10 mouse cellular contexts compared by ENCODE assay signal in the genomic region with DNA sequence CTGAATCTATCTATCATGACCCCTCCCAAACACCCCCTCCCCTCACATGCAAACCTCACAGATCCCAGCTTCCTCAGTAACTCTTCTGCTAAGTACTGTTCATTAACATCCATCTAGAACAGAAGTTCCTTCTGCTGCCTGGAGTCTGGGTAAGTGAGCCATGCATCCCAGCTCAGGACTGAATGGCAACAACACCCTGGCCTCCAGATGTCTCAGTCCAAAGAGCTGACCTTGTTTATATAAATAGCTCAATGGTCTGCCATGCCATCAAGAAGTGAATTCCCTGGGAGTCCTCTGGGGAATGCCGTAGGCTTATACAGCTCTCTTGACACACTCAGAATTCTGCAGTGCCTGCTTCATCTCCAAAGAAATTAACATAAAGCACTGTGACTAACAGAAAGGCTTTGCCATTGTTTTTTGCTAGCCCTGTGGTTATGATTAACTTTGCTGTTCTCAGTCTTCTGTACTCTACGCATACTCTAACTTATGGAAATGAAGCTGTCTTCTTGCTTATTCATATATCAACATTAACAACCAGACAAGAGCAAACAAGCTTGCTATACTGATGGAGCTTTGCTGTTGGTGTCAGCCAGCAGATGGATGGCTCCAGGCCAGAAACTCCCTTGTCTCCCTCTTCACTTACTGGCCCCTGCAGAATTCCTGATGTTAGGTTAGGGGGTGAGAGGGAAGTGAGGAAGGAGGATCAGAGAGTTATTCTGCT.
DNase-seq lines count a peak whose midpoint lies in the region; ATAC-seq and TF ChIP-seq lines count a peak whose summit lies in the region.
"Had no signal": no experiment of that assay in that cellular context is flagged by ENCODE, and none has a peak within 500 bp of the region (broad histone marks: within the 10 kb centered on the region; RNA-seq: fewer than 3 reads in every experiment).

No protein-coding gene starts in this region.

- H3K4me3 ChIP-seq in embryonic facial prominence, embryonic 11.5 days (ENCODE audit: low read depth, low read length), result no peak overlapping the region
- H3K4me3 ChIP-seq in embryonic facial prominence, embryonic 10.5 days, result no peak overlapping the region
- H3K4me3 ChIP-seq in layer of hippocampus, adult 2 months, result no peak overlapping the region
- H3K4me3 ChIP-seq in forebrain, postnatal 0 days (ENCODE audit: low read depth, low read length), result no peak overlapping the region
- H3K4me3 ChIP-seq in neural tube, embryonic 12.5 days, result no peak overlapping the region

- ATAC-seq in embryonic facial prominence, embryonic 11.5 days (replicated peaks; ENCODE audit: insufficient number of reproducible peaks, low FRiP score, low TSS enrichment, low read depth), result peak; percentile 62
- peak; percentile 70 for ATAC-seq in forebrain, postnatal 0 days
- peak; percentile 75 for ATAC-seq in neural tube, embryonic 12.5 days (ENCODE audit: low FRiP score, low read depth)
- no peak for ATAC-seq in CD4-positive, CD25-positive, alpha-beta regulatory T cell, adult 4 months

- H3K9ac ChIP-seq in embryonic facial prominence, embryonic 11.5 days (replicated peaks; ENCODE audit: low read length), result no peak overlapping the region
- no peak overlapping the region for H3K9ac ChIP-seq in forebrain, postnatal 0 days
- H3K9ac ChIP-seq in neural tube, embryonic 12.5 days, result no peak overlapping the region

- no peak for TF ChIP-seq CTCF in layer of hippocampus, adult 2 months (conservative IDR thresholded peaks at IDR 0.05)
- TF ChIP-seq CTCF in forebrain, postnatal 0 days (IDR thresholded peaks at IDR 0.05; ENCODE audit: low read depth), result no peak

- no peaks in the 10 kb centered on the region for H3K27me3 ChIP-seq in embryonic facial prominence, embryonic 11.5 days (ENCODE audit: control insufficient read depth, insufficient read depth, low read length)
- no peaks in the 10 kb centered on the region for H3K27me3 ChIP-seq in embryonic facial prominence, embryonic 10.5 days (replicated peaks; ENCODE audit: low read depth, poor library complexity, severe bottlenecking)
- H3K27me3 ChIP-seq in forebrain, postnatal 0 days (ENCODE audit: insufficient read depth, low read length), result no peaks in the 10 kb centered on the region
- H3K27me3 ChIP-seq in neural tube, embryonic 12.5 days (replicated peaks), result no peaks in the 10 kb centered on the region

- H3K4me2 ChIP-seq in embryonic facial prominence, embryonic 11.5 days (ENCODE audit: low read depth, low read length), result no peak overlapping the region
- no peak overlapping the region for H3K4me2 ChIP-seq in forebrain, postnatal 0 days (ENCODE audit: low read depth)
- no peak overlapping the region for H3K4me2 ChIP-seq in neural tube, embryonic 12.5 days (replicated peaks)

- DNase-seq in embryonic facial prominence, embryonic 11.5 days (ENCODE audit: low spot score), result peak; percentile 13
- no peak for DNase-seq in embryonic facial prominence, embryonic 10.5 days (ENCODE audit: low spot score)
- DNase-seq in layer of hippocampus, adult 2 months (ENCODE audit: low spot score in 2 of 2), result no peak
- DNase-seq in layer of hippocampus, adult 8-10 months (ENCODE audit: low spot score in 2 of 2), result no peak
- DNase-seq in forebrain, postnatal 0 days, result peak; percentile 13
- no peak for DNase-seq in ovary, postnatal 36 days (ENCODE audit: low spot score)
- DNase-seq: lung, adult 18-20 months; thymus, postnatal 14 days had no signal

- no peak overlapping the region for H3K27ac ChIP-seq in embryonic facial prominence, embryonic 11.5 days (replicated peaks; ENCODE audit: low read depth, low read length)
- no peak overlapping the region for H3K27ac ChIP-seq in embryonic facial prominence, embryonic 10.5 days (replicated peaks)
- peak overlapping the region; percentile 43; the same call in 1 of the 2 replicates for H3K27ac ChIP-seq in layer of hippocampus, adult 2 months
- H3K27ac ChIP-seq in forebrain, postnatal 0 days (ENCODE audit: low read depth, low read length), result no peak overlapping the region; the same call in 1 of the 2 replicates
- no peak overlapping the region for H3K27ac ChIP-seq in neural tube, embryonic 12.5 days

- H3K9me3 ChIP-seq in embryonic facial prominence, embryonic 11.5 days (replicated peaks; ENCODE audit: control insufficient read depth, low read length), result no peaks in the 10 kb centered on the region
- no peaks in the 10 kb centered on the region for H3K9me3 ChIP-seq in embryonic facial prominence, embryonic 10.5 days
- H3K9me3 ChIP-seq in forebrain, postnatal 0 days (ENCODE audit: low read length), result no peaks in the 10 kb centered on the region
- H3K9me3 ChIP-seq in neural tube, embryonic 12.5 days, result no peaks in the 10 kb centered on the region

- no peaks in the 10 kb centered on the region for H3K36me3 ChIP-seq in embryonic facial prominence, embryonic 11.5 days (replicated peaks; ENCODE audit: control insufficient read depth, insufficient read depth, low read depth, low read length)
- no peaks in the 10 kb centered on the region for H3K36me3 ChIP-seq in embryonic facial prominence, embryonic 10.5 days (replicated peaks)
- no peaks in the 10 kb centered on the region for H3K36me3 ChIP-seq in forebrain, postnatal 0 days (ENCODE audit: insufficient read depth)
- no peaks in the 10 kb centered on the region for H3K36me3 ChIP-seq in neural tube, embryonic 12.5 days

- H3K4me1 ChIP-seq in embryonic facial prominence, embryonic 11.5 days (ENCODE audit: control insufficient read depth, insufficient read depth, low read length), result no peaks in the 10 kb centered on the region
- no peaks in the 10 kb centered on the region for H3K4me1 ChIP-seq in embryonic facial prominence, embryonic 10.5 days
- H3K4me1 ChIP-seq in forebrain, postnatal 0 days (ENCODE audit: insufficient read depth), result peaks cover 6% of the 10 kb centered on the region; the same call in 1 of the 2 replicates
- no peaks in the 10 kb centered on the region for H3K4me1 ChIP-seq in neural tube, embryonic 12.5 days

- 69% methylated on average over 2 of the region's 2 CpGs for WGBS in embryonic facial prominence, embryonic 11.5 days
- 76% methylated on average over 2 of the region's 2 CpGs for WGBS in embryonic facial prominence, embryonic 10.5 days
- WGBS in forebrain, postnatal 0 days, result 40% methylated on average over 2 of the region's 2 CpGs
- 58% methylated on average over 2 of the region's 2 CpGs for WGBS in neural tube, embryonic 12.5 days

Comparison
In these comparisons a context has a peak if more than half of its experiments do, and no peak if none do; other contexts are left out.
1. DNase-seq: peak in embryonic facial prominence, embryonic 11.5 days (single experiment) and forebrain, postnatal 0 days (single experiment); none in embryonic facial prominence, embryonic 10.5 days (single experiment), layer of hippocampus, adult 2 months (0 of 2), layer of hippocampus, adult 8-10 months (0 of 2) and ovary, postnatal 36 days (single experiment).